Mouse (Mus musculus): Measurements from ENCODE around the gene Jaml.

The Jaml gene

DNA sequence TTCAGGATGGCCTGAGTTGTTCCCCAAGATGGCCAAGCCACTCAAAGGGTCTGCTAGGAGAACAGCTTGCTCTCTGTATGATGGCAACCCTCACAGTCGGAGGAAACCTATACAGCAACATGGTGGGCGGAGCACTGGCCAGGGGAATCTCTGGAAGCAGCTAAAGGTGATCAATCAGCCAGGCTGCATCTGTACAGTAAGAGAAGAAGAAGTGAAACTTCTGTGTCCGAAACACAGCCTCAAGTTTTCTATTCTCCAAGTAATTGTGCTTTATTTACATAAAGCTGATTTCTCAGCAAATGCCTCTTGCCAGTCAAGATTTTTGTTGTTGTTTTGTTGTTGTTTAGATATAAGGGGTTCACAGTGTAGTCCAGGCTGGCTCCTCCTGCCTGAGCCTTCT is 1.1 kb upstream of the Jaml start:
- no peak for DNase-seq (ENCODE audit: low spot score in 2 of 2)

DNA sequence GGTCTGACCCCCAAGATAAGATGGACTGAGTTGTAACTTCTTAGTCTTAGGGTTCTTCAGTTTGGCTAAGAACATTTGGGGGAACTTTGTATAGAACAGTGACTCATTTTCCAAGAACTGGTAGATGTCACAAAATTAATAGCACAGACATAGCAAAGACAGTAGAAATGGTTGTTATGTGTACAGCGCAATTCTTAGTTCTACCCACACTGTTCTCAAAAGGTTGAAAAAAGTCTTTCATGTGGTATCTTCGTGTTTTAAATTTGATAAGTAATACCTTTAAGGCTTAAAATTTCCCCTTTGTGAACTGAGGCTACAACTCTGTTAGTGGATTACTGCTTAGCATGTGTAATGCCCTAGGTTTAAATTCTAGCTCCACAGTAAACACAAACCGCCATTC is 4.1 kb downstream of the Jaml start:
- no peak for DNase-seq (ENCODE audit: low spot score in 2 of 2)

DNA sequence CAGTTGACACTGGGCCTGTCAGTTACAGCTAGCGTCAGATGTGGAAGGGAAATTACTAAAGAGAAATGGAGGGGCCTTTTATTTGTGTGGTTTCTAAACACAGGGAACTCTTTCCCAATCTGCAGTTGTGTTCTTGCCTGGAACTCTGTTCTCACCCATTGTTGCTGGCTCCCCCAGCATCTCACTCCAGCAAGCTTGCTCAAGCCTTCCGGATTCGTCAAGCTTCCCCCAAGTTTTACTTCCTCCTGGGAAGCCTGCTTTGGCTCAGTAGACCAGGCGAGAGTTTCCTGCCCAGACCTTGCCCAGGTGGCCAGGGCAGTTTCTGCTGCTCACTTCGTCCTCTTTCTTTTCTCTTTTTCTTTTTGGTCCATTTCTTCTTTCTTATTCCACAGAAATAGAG is 5.6 kb downstream of the Jaml start:
- DNase-seq (ENCODE audit: low spot score in 2 of 2) = no peak

DNA sequence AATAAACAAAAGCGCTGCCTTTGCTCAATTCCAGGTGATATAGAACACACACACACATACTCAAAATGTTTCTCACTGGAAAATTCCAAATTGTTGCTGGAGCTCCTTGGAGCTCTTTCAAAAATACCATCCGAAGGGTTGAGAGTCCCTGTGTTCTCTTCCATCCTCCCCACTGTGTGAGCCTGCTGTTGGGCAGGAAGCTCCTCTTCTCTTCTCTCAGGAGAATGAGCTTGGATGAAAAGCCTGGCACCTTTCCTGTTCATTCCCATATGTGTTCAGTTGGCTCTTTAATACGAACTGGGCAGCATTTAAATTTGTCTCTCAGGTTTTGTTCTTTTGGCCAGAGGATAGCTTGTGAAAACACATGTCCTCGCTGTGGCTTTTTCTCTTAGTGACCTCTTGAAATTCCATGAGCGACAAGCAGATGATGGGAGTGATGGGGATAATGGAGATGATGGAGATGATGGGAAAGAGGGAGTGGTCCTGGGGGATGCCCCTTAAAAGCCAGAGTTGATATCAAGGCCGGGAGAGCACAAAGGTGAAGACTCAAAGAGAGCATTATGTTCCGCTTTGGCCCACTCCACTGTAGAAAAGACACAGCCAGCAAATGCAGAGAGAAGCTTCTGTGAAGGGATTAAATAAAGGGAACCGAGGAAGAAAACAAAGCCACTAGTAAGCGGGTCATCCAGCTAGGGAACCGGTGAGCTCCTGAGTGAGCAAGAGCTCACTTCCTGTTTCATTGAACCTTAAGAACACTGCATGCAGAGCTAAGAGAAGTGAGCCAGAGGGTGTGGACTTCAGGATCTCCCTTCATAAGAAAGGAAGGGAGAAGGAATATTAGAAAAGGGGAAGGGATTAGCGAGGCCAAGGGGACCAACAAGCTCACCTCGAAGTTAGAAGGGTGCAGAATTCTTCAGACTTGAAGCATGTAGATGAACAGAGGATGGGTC is 7.0 kb downstream of the Jaml start:
- DNase-seq (ENCODE audit: low spot score in 2 of 2) = no peak

DNA sequence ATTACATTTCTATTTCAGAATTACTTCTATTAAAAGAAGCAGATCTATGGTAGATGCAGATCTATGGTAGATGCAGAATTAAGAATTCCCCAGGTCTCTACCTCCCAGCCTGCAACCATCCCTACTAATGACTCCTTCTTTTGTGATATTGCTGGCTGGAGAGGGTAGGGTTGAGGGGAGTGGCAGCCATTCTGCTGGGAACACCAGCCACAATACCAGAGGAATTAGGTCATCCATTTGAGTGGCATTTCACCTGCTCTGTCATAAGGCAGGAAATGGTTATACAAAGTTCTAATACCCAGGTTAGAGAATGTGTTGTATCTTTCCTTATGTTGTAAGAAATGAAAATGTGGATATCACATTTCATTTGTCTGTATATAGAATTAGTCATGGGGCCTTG is 9.1 kb downstream of the Jaml start:
- DNase-seq (ENCODE audit: low spot score in 2 of 2) = no peak

DNA sequence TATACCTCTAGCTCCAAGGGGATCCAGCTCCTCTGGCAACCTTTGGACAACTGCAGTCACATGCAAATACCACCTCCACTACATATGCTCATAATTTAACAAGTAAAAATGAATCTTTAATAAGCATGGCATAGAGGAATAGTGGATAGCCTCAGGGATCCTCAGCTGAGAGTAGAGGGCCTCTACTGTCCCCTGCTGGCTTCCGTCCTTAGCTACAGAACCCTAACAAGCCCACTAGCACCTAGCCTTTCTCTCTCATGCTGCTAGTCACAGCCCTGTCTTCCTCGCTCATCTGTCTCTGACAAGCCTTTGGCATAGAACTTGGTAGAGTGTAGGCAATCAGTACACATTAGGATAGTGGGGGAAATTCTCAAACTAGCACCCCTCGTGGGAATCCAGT is 11.8 kb downstream of the Jaml start:
- no peak for DNase-seq (ENCODE audit: low spot score in 2 of 2)

DNA sequence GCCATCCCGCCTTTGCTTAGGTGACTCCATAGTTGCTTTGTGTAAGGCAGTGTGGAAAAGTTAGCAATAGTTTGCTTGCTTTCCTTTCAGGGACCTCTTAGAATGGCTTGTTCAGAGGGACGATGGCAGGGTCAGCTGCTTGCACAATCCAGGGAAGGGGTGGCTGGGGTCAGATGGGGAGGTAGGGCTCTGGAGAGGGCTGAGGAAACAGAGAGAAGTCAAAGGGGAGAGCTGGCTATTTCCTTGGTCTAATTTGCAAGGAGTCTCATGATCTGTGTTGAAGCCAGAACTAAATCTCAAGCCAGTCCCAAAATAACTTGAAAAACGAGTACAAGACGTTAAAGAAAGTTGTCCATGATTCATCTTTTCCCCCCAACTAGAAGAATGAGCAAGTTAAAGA is 13.7 kb downstream of the Jaml start:
- no peak for DNase-seq (ENCODE audit: low spot score in 2 of 2)

DNA sequence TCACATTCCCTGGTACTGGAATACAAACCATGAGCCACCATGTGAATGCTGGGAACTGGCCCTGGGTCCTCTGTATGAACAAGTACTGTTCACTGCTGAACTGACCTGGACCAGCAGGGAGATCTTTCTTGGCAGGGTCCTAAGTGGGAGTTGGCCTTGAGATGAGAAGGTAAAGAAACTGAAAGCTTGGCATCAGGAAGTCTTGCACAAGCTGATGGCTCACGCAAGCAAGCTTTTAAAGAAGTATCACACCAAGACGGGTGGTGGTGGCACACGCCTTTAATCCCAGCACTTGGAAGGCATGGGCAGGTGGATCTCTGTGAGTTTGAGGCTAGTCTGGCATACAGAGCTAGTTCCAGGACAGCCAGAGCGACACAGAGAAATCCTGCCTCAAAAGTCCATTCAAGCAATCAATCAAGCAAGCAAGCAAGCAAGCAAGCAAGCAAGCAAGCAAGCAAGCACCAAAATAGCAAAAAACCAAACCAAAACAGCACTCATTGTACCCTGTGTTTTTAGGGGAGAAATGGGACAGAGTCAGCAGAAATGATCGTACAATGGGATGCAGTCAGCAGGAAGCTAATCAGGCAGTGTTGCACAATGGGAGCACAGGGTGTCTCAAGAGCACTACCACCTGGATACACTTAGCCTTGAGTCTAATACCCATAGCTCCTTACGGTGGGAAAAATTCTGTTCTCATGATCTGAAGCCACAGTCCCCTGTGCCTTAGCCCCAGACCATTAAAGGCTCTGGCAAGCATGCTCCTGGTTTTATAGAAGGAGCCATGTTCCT is 16.4 kb downstream of the Jaml start:
- DNase-seq (ENCODE audit: low spot score in 2 of 2) = no peak

DNA sequence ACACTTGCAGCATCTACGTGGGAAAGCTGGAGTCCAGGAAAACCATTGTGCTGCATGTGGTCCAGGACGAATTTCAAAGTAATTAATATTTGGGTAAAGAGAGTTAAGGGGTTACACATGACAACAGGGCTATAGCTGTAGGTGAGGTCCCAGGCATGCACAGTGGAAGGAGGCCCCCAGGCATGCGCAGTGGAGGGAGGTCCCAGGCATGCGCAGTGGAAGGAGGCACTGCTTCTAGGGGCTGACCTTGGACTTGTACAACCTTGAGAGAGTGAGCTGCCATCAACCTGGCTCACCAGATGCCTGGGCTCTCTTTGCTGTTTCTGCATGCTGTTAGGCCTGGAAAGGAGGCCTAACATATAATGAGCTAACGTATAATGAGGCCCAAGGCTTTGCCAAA is 18.9 kb downstream of the Jaml start:
- no peak for DNase-seq (ENCODE audit: low spot score in 2 of 2)

DNA sequence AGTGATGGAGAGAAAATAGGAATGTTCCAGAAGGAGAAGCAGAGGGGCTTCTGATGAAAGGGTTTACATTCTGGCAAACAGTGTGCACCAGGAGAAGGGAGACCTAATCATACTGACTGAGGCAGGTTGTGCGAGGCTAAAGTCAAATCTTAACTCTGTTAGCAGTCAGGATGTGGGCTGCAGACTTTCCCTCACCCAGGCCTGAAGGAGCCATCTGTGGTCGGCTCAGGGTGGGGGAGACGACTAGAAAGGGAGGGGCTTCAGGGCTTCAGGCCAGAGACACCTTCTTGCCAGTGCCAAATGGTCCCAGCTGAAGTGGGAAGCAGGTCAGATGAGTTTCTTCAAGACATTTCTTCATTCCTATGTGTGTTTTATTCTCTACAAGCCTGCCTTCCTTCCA is 19.4 kb downstream of the Jaml start:
- DNase-seq (ENCODE audit: low spot score in 2 of 2) = no peak

DNA sequence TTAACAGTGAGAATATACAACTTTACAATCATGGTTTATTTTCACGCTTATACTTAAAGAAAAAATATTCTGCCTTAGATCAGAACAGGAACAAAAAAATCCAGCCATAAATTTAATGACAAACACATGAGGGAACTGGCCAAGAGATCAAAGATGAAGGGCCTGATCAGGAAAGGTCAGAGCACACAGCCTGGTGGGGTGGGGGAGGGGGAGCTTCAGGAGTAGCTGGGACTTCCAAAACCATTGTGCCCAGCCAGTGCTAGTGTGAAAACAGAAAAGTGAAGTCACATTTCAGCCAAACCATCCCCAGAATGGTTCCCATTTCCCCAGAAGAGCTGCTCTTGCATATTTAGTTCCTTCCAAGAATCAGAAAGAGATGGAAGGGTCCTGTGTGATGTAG is 23.5 kb downstream of the Jaml start:
- DNase-seq (ENCODE audit: low spot score in 2 of 2) = no peak

DNA sequence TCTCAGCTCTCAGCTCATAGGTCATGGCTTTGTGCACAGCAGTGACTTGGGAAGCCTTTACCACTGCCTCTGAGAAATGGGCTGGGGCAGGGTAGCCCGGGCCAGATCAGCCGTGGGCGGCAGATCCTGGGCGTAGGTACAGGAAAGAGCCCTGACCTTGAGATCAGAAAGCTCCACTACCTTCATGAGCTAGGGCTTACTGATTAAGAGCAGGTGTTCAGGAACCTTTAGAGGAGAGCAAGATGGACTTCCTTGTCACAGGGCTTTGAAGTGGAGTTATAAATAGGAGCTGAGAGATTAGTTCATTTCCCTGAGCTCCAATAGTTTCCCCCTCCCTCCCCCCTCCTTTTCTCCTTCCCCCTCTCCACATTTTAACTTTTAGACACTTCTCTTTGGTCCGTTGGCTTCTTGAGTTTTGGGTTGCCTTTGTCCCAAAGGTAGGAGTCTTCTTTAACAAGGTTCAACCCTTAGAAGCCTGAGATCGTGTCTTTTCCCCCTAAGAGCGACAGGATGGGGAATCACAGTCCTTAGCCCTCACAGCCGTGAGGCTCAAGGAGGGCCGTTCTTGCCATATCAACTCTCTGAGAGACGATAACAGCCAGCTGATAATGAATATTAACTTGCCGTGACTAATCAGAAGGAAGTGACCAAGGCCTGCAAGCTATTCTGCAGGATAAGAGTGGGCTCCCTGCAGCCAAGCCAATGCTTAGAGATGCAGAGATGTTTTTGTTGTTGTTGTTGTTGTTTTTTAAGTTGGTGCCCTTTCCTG is 24.4 kb downstream of the Jaml start:
- DNase-seq (ENCODE audit: low spot score in 2 of 2) = no peak

DNA sequence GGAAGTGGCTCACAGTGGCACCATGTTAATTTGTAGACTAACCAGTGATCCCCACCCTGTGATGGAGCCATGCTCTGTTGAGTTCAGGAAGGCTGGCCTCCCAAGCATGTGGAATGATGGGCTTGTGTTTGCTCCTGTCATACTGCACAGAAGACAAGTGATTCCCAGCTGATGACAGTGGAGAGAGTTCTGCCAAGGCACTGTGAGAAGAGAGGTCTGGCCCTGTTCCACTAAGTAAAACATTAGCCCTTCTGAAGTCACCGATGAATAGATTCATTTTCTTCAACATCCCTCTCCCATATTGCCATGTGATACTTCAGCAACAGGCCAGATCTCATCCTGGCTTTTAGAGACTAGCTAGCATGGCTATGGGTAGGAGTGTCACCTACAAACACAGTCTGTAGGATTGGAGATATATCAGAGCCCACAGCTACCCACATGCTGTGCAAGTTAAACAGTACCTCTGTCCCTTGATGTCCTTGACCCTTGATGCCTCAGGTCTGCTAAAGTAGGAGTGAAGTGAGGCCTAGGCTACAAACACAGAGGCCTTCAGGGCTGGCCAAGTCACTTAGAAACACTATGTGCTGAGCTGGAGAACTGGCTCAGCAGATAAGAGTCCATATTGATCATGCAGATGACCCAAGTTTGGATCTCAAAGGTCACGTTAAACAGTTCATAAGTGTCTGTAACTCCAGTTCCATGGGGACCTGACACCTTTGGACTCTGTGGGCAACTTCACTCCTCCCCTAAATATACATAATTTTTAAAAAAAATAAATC is 26.8 kb downstream of the Jaml start:
- DNase-seq (ENCODE audit: low spot score in 2 of 2) = no peak

DNA sequence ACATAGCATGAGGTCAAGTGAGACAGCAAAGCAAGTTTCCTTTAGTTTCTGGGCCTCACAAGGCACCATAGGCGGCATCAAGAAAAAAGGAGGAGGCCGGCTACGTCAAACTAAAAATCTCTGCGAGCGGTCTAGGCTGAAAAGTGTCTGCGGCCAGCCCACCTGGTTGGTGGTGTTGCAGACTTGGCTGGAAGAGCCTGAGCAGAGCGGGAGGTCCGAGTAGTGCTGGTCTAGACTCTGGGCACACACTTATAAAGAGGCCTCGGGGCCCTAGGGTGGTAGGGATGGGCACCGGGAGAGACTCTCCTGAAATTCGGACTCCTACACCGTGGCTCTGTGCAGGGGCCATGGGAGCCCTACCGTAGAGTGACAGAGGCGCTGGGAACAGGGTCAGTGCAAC is 36.7 kb downstream of the Jaml start:
- DNase-seq (ENCODE audit: low spot score in 2 of 2) = peak in 1 of 2 experiments; percentile 55

DNA sequence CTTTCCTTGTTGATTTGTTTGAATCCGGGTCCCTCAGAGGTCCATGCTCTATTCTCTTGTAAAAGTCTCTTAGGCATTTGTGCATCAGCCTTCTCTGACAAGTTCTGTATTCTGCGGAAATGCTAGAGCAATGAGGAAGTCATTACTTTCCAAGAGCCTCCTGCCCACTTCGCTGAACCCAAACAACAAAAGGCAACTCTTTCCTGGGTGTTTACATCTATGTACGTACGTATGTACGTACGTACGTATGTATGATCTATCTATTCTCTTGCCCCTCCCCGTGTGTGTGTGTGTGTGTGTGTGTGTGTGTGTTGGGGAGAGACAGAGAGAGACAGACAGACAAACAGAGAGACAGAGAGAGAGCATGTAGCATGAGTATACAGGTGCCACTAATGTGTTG is 37.8 kb downstream of the Jaml start:
- no peak for DNase-seq (ENCODE audit: low spot score in 2 of 2)

DNA sequence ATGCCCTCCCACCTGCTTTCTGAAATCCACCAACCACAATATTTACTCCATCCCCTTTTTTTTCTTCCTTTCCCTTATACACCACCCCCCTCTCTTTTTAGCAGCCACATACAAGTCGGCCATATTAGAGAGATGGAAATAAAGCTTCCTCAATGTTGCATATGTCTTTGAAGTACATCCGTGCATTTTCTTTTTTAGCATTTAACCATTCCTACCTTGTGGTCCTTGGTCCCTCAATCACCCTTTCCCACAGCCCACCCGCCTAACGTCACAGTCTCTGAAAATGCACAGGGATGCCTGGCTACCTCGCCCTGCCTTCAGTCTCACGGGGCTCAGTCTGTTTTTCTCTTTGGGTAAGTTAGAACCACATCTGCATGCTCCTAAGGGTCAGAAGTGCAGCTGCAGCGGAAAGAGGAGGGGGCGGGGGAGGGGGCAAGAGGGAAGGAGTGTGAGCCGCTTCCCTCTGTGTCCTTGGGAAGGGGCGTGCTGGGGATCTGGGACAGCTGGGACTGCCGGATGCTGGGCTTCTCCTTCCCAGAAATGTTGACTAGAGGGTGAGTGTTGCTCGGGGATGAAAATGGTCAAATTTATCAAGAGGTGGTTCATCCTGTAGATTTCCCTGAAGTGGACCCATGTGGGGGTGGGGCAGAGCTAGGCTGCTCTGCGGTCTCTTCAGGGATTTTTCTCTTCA is 38.9 kb downstream of the Jaml start, which contains the start of gene Scn2b:
Gene Scn2b (plus strand): TSS at position 42 of the 691 bp plus-strand sequence.
- DNase-seq (ENCODE audit: low spot score in 2 of 2) = no peak

DNA sequence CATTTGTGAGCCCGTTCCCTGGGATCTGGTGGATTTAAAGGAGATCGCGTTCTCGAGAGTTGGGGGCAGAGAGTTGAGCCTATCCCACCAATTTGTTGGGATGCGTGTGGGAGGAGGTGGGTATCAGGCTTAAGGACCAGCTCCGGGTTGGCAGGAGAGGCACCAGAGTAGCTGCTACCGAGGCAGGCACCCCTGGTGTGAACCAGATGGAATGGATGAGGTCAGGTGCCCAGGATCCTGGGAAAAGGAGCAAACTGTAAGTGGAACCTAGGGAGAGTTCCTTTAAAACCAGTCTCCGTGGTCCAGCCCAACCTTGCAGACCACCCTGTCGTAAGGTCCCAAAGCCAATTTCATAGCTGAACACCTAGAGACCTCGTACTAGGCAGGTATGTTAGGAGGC is 39.6 kb downstream of the Jaml start:
- no peak for DNase-seq (ENCODE audit: low spot score in 2 of 2)

DNA sequence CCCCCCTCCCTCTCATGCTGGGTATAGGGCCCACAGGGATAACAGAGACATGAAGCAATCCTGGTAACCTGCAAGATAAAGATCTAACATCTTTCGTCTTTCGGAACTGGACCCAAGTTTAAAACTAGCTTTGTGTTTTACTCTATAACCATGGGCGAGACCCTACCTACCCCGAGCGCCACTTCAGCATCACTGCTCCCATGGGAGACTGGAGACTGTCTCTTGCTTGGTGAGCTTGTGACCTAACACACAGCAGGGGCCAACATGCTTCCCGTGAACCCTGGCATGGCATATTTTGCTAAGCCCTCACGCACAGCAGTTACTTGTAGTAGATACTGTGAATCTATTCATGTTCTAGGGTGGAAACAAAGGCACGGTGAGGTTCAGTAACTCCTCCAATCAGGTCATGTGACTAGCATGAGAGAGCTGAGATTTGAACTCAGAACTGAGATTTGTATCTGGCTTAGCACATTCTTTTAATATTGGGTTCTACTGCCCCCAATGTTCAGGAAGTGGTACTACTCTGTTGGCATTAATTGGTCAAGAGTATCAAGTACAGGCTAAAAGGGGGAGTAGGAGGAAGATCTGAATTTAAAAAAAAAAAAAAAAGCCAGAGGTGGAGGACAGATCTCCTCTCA is 40.5 kb downstream of the Jaml start:
- DNase-seq (ENCODE audit: low spot score in 2 of 2) = no peak

DNA sequence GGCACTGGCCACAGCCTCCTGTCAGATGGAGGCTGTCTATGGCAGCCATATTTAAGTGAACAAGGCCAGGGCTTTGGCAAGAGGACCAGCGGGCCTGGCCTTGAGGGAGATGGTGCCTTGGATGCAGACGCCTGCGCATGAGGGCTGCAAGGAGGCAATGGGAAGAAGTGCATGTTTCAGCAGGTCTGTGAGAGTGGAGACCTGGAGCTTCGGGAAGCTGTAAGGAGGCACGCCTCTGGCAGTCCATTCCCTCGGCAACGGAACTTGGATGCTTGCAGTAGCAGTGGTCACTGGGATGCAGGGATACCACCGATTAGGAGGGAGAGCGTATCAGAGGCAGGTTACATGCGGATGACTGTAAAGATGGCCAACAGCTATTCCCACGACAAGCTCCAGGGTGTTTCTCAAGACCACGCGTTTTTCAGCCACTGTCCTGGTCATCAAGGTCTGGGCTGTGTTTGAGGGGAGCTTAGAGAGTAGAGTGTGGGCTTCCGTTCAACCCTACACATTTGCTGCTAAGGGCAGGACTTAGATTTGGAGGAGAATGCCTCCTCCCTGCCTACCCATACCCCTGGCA is 41.1 kb downstream of the Jaml start:
- no peak for DNase-seq (ENCODE audit: low spot score in 2 of 2)

DNA sequence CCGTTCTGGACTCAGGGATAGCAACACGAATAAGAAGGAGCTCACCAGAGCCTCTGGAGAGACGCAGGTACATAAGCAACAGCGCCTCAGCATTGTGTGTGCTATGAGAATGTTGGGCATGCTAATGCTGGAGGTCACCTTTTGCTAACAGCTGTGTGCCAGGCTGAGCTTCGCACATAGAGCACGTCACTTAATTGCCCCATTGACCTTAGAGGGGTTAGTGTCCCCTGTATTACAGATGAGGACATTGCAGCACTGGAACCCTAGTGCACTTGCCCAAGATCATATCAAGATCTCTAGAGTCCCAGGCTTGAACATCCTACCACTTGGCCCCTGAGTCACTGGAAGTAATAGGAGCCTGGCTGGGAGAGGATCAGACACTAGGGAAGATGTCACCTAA is 41.6 kb downstream of the Jaml start:
- no peak for DNase-seq (ENCODE audit: low spot score in 2 of 2)
